Mouse (Mus musculus): ENCODE results near the gene Zeb2. TPM values are rescaled to one million over a fixed set of nuclear protein-coding genes. Genes with fewer than 3 reads are reported as not detected.
A peak's percentile ranks its signal among the peaks of the same experiment; 100 is the strongest.
"Not testable (repeated sequence)": the region's sequence is repeated elsewhere in the genome, so short reads cannot be mapped to it uniquely, and the experiment has no call there.

Gene Zeb2
- total RNA-seq, 2 experiments from 2014 or later = 138 to 189 TPM

- peak; percentile 37 for ATAC-seq (replicated peaks; ENCODE audit: poor library complexity)
These were observed 4.1 kb downstream of the Zeb2 start for GRCm38 (mm10) chr2:45112891-45113683.

- 0 out of 2 replicates have a peak, but pooled peaks have one; percentile 1 for ATAC-seq (replicated peaks; ENCODE audit: poor library complexity)
These were observed 5.0 kb downstream of the Zeb2 start for GRCm38 (mm10) chr2:45112021-45112747.

- not testable (repeated sequence) for ATAC-seq (replicated peaks; ENCODE audit: poor library complexity)
These were observed 5.6 kb downstream of the Zeb2 start for GRCm38 (mm10) chr2:45111571-45111970.

- ATAC-seq (replicated peaks; ENCODE audit: poor library complexity) = peak; percentile 33
These were observed 6.3 kb downstream of the Zeb2 start for GRCm38 (mm10) chr2:45110757-45111411.

GRCm38 (mm10) chr2:45109951-45110756 lies 7.0 kb downstream of the Zeb2 start:
- ATAC-seq (replicated peaks; ENCODE audit: poor library complexity) = peak; percentile 26

GRCm38 (mm10) chr2:45109161-45109950 lies 7.8 kb downstream of the Zeb2 start:
- ATAC-seq (replicated peaks; ENCODE audit: poor library complexity) = no peak

GRCm38 (mm10) chr2:45108521-45109091 lies 8.6 kb downstream of the Zeb2 start:
- ATAC-seq (replicated peaks; ENCODE audit: poor library complexity) = 0 out of 2 replicates have a peak, but pooled peaks have one; percentile 2

- ATAC-seq (replicated peaks; ENCODE audit: poor library complexity) = no peak
These were observed 9.6 kb downstream of the Zeb2 start for GRCm38 (mm10) chr2:45107555-45107954.

GRCm38 (mm10) chr2:45105922-45106851 lies 11.0 kb downstream of the Zeb2 start:
- no peak for ATAC-seq (replicated peaks; ENCODE audit: poor library complexity)

- ATAC-seq (replicated peaks; ENCODE audit: poor library complexity) = no peak
These were observed 11.9 kb downstream of the Zeb2 start for GRCm38 (mm10) chr2:45105281-45105721.

GRCm38 (mm10) chr2:45104511-45105055 lies 12.6 kb downstream of the Zeb2 start:
- no peak for ATAC-seq (replicated peaks; ENCODE audit: poor library complexity)

- no peak for ATAC-seq (replicated peaks; ENCODE audit: poor library complexity)
These were observed 13.1 kb downstream of the Zeb2 start for GRCm38 (mm10) chr2:45104066-45104465.

- no peak for ATAC-seq (replicated peaks; ENCODE audit: poor library complexity)
These were observed 13.9 kb downstream of the Zeb2 start for GRCm38 (mm10) chr2:45103021-45103983.

GRCm38 (mm10) chr2:45102191-45102638 lies 15.0 kb downstream of the Zeb2 start:
- no peak for ATAC-seq (replicated peaks; ENCODE audit: poor library complexity)

- no peak for ATAC-seq (replicated peaks; ENCODE audit: poor library complexity)
These were observed 15.6 kb downstream of the Zeb2 start for GRCm38 (mm10) chr2:45101586-45101985.

GRCm38 (mm10) chr2:45101040-45101439 lies 16.2 kb downstream of the Zeb2 start:
- no peak for ATAC-seq (replicated peaks; ENCODE audit: poor library complexity)

- ATAC-seq (replicated peaks; ENCODE audit: poor library complexity) = peak; percentile 43
These were observed 16.6 kb downstream of the Zeb2 start for GRCm38 (mm10) chr2:45100628-45101027.

Measured in megakaryocyte progenitor cell, adult 5-6 weeks (primary cell).